Mouse (Mus musculus): Measurements from ENCODE around the gene Ppp2r5a. TPM values are rescaled to one million over a fixed set of nuclear protein-coding genes. Genes with fewer than 3 reads are reported as not detected.

The Ppp2r5a gene
- polyA plus RNA-seq, 1 experiment: 28.1 TPM

- no peak overlapping the region for H3ac ChIP-seq (ENCODE audit: control insufficient read depth, insufficient read length)
- TF ChIP-seq TCF3 (IDR thresholded peaks at IDR 0.05; ENCODE audit: insufficient read length, low read depth) (no peak), MYOD1 (IDR thresholded peaks at IDR 0.05; ENCODE audit: control insufficient read depth in 1 of 3, insufficient read length in 2 of 3, low read depth in 2 of 3) (no peak), CEBPB (IDR thresholded peaks at IDR 0.05; ENCODE audit: insufficient read depth, poor library complexity, severe bottlenecking) (no peak), USF1 (IDR thresholded peaks at IDR 0.05; ENCODE audit: low read depth) (no peak), REST (IDR thresholded peaks at IDR 0.05; ENCODE audit: insufficient read depth, insufficient read length) (no peak), MYOG (IDR thresholded peaks at IDR 0.05; ENCODE audit: control insufficient read depth in 1 of 3, insufficient read depth in 1 of 3, insufficient read length in 2 of 3, low read depth in 2 of 3) (no peak), TCF12 (IDR thresholded peaks at IDR 0.05; ENCODE audit: insufficient read depth, poor library complexity, severe bottlenecking) (no peak), SRF (IDR thresholded peaks at IDR 0.05; ENCODE audit: control insufficient read depth, insufficient read length, low read depth) (no peak), POLR2A (IDR thresholded peaks at IDR 0.05; ENCODE audit: insufficient read length, low read depth) (no peak)
- H3K79me2 ChIP-seq (ENCODE audit: control insufficient read depth, insufficient read depth): peaks cover 71% of the 10 kb centered on the region
- no peaks in the 10 kb centered on the region for H3K36me3 ChIP-seq (ENCODE audit: control insufficient read depth, insufficient read depth)
- no peak overlapping the region for H3K4me2 ChIP-seq (ENCODE audit: low read depth)
- H3K4me3 ChIP-seq: no peak overlapping the region
- H3K27me3 ChIP-seq (ENCODE audit: control insufficient read depth, insufficient read depth, insufficient read length): no peaks in the 10 kb centered on the region
Observed at GRCm38 (mm10) chr1:191393536-191393935, 9.5 kb downstream of the Ppp2r5a start.

- no peak overlapping the region for H3ac ChIP-seq (ENCODE audit: control insufficient read depth, insufficient read length)
- no peaks in the 10 kb centered on the region for H3K36me3 ChIP-seq (ENCODE audit: control insufficient read depth, insufficient read depth)
- no peak for TF ChIP-seq MAX (IDR thresholded peaks at IDR 0.05; ENCODE audit: low read depth)
- TF ChIP-seq TCF3 (IDR thresholded peaks at IDR 0.05; ENCODE audit: insufficient read length, low read depth): no peak
- TF ChIP-seq POLR2A (IDR thresholded peaks at IDR 0.05; ENCODE audit: insufficient read length, low read depth): no peak
- TF ChIP-seq TCF12 (IDR thresholded peaks at IDR 0.05; ENCODE audit: insufficient read depth, poor library complexity, severe bottlenecking): no peak
- no peak for TF ChIP-seq SRF (IDR thresholded peaks at IDR 0.05; ENCODE audit: control insufficient read depth, insufficient read length, low read depth)
- TF ChIP-seq REST (IDR thresholded peaks at IDR 0.05; ENCODE audit: insufficient read depth, insufficient read length): no peak
- no peak for TF ChIP-seq MYOD1 (IDR thresholded peaks at IDR 0.05; ENCODE audit: control insufficient read depth in 1 of 3, insufficient read length in 2 of 3, low read depth in 2 of 3)
- no peak for TF ChIP-seq POLR2AphosphoS2 (IDR thresholded peaks at IDR 0.05; ENCODE audit: insufficient read length, low read depth)
- no peak for TF ChIP-seq CEBPB (IDR thresholded peaks at IDR 0.05; ENCODE audit: insufficient read depth, poor library complexity, severe bottlenecking)
- no peak for TF ChIP-seq USF1 (IDR thresholded peaks at IDR 0.05; ENCODE audit: low read depth)
- TF ChIP-seq MYOG (IDR thresholded peaks at IDR 0.05; ENCODE audit: control insufficient read depth in 1 of 3, insufficient read depth in 1 of 3, insufficient read length in 2 of 3, low read depth in 2 of 3): no peak
- TF ChIP-seq E2F4 (IDR thresholded peaks at IDR 0.05; ENCODE audit: insufficient read depth): no peak
- H3K27me3 ChIP-seq (ENCODE audit: control insufficient read depth, insufficient read depth, insufficient read length): no peaks in the 10 kb centered on the region
- peaks cover 71% of the 10 kb centered on the region for H3K79me2 ChIP-seq (ENCODE audit: control insufficient read depth, insufficient read depth)
- H3K4me2 ChIP-seq (ENCODE audit: low read depth): peak overlapping the region; percentile 21
- H3K4me3 ChIP-seq: no peak overlapping the region
Observed at GRCm38 (mm10) chr1:191391311-191391710, 11.8 kb downstream of the Ppp2r5a start.

- Histone ChIP-seq H3K4me3 (no peak overlapping the region), H3K4me2 (ENCODE audit: low read depth) (no peak overlapping the region)
- no peak for TF ChIP-seq SRF (IDR thresholded peaks at IDR 0.05; ENCODE audit: control insufficient read depth, insufficient read length, low read depth)
- no peak for TF ChIP-seq REST (IDR thresholded peaks at IDR 0.05; ENCODE audit: insufficient read depth, insufficient read length)
- TF ChIP-seq MYOD1 (IDR thresholded peaks at IDR 0.05; ENCODE audit: control insufficient read depth in 1 of 3, insufficient read length in 2 of 3, low read depth in 2 of 3): no peak
- no peak for TF ChIP-seq POLR2AphosphoS2 (IDR thresholded peaks at IDR 0.05; ENCODE audit: insufficient read length, low read depth)
- TF ChIP-seq CEBPB (IDR thresholded peaks at IDR 0.05; ENCODE audit: insufficient read depth, poor library complexity, severe bottlenecking): no peak
Observed at GRCm38 (mm10) chr1:191384786-191385430, 18.2 kb downstream of the Ppp2r5a start.

GRCm38 (mm10) chr1:191381955-191382736 lies 20.9 kb downstream of the Ppp2r5a start:
- no peaks in the 10 kb centered on the region for H3K27me3 ChIP-seq (ENCODE audit: control insufficient read depth, insufficient read depth, insufficient read length)
- H3K4me2 ChIP-seq (ENCODE audit: low read depth): no peak overlapping the region
- H3ac ChIP-seq (ENCODE audit: control insufficient read depth, insufficient read length): no peak overlapping the region
- no peak overlapping the region for H3K4me3 ChIP-seq
- TF ChIP-seq REST (IDR thresholded peaks at IDR 0.05; ENCODE audit: insufficient read depth, insufficient read length): no peak
- no peak for TF ChIP-seq POLR2AphosphoS2 (IDR thresholded peaks at IDR 0.05; ENCODE audit: insufficient read length, low read depth)
- no peak for TF ChIP-seq CEBPB (IDR thresholded peaks at IDR 0.05; ENCODE audit: insufficient read depth, poor library complexity, severe bottlenecking)
- TF ChIP-seq E2F4 (IDR thresholded peaks at IDR 0.05; ENCODE audit: insufficient read depth): no peak
- TF ChIP-seq MYOG (IDR thresholded peaks at IDR 0.05; ENCODE audit: control insufficient read depth in 1 of 3, insufficient read depth in 1 of 3, insufficient read length in 2 of 3, low read depth in 2 of 3): no peak
- TF ChIP-seq MAX (IDR thresholded peaks at IDR 0.05; ENCODE audit: low read depth): no peak
- no peak for TF ChIP-seq POLR2A (IDR thresholded peaks at IDR 0.05; ENCODE audit: insufficient read length, low read depth)
- TF ChIP-seq TCF3 (IDR thresholded peaks at IDR 0.05; ENCODE audit: insufficient read length, low read depth): no peak
- TF ChIP-seq USF1 (IDR thresholded peaks at IDR 0.05; ENCODE audit: low read depth): no peak
- TF ChIP-seq TCF12 (IDR thresholded peaks at IDR 0.05; ENCODE audit: insufficient read depth, poor library complexity, severe bottlenecking): no peak
- TF ChIP-seq MYOD1 (IDR thresholded peaks at IDR 0.05; ENCODE audit: control insufficient read depth in 1 of 3, insufficient read length in 2 of 3, low read depth in 2 of 3): no peak
- TF ChIP-seq SRF (IDR thresholded peaks at IDR 0.05; ENCODE audit: control insufficient read depth, insufficient read length, low read depth): no peak
- no peaks in the 10 kb centered on the region for H3K36me3 ChIP-seq (ENCODE audit: control insufficient read depth, insufficient read depth)
- H3K79me2 ChIP-seq (ENCODE audit: control insufficient read depth, insufficient read depth): peaks cover 73% of the 10 kb centered on the region

More at GRCm38 (mm10) chr1:191384786-191385430, 18.2 kb downstream of the Ppp2r5a start:
- Histone ChIP-seq H3K79me2 (ENCODE audit: control insufficient read depth, insufficient read depth) (peaks cover 60% of the 10 kb centered on the region), H3K27me3 (ENCODE audit: control insufficient read depth, insufficient read depth, insufficient read length) (no peaks in the 10 kb centered on the region), H3K36me3 (ENCODE audit: control insufficient read depth, insufficient read depth) (no peaks in the 10 kb centered on the region), H3ac (ENCODE audit: control insufficient read depth, insufficient read length) (no peak overlapping the region)

All from myocyte (in vitro differentiated cells).